Mouse (Mus musculus): Measurements from ENCODE around the gene Krtap15.

- TF ChIP-seq CTCF (IDR thresholded peaks at IDR 0.05; ENCODE audit: low read depth) (no peak), EP300 (IDR thresholded peaks at IDR 0.05; ENCODE audit: low read depth) (no peak)
Measured at GRCm38 (mm10) chr16:88847363-88847762, 27.3 kb downstream of the Krtap15 start.
